Mouse (Mus musculus): ENCODE results near the gene Dbf4.

DNA sequence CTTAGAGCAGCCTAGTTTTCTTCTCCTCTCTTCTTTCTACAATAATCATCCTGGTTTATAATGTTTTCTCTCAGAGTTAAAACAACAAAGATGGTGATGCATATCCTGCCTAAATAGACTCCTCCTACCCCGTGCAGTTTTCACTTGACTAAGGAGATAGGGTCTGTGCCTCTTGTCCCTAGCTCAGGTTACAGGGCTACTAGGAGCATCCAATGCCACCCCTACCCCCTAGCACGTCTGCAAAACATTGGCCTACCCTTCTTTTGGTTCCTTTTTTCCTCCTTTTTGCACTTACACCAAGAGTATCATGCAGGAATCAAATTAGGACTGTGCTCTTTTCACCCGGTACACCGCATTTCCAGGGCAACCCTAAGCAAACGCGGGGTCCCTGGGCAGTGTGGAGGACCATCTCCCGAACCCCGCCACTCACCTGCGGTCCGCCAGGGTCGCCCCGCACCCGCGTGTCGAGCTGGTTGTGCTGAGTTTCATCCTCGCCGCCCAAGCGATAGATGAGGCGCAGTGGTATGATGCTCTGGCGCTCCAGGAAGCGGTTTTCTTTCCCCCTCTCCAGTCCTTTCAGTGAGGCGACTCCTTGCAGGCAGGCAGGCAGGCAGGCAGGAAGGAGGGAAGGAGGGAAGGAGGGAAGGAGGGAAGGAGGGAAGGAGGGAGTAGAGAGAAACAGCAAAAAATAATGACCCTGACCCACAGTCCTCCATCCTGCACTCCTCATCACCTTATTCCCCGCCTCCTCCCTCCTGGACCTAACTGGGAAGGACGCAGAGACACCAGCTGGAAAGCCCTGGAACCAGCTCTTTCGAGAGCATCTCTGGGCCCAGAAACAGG lies 55.5 kb downstream of the Dbf4 start:
- TF ChIP-seq CTCF (IDR thresholded peaks at IDR 0.05; ENCODE audit: control insufficient read depth, insufficient read depth, low read length) = no peak
- TF ChIP-seq POLR2A (IDR thresholded peaks at IDR 0.05; ENCODE audit: borderline replicate concordance, control insufficient read depth, low read depth, low read length) = no peak
